Mouse (Mus musculus): ENCODE data around the gene Cnot9. TPM values are rescaled to one million over a fixed set of nuclear protein-coding genes. Genes with fewer than 3 reads are reported as not detected.

Gene Cnot9
- total and polyA plus RNA-seq, 3 experiments, result 46.1 to 84.5 (median 70.5) TPM

DNA sequence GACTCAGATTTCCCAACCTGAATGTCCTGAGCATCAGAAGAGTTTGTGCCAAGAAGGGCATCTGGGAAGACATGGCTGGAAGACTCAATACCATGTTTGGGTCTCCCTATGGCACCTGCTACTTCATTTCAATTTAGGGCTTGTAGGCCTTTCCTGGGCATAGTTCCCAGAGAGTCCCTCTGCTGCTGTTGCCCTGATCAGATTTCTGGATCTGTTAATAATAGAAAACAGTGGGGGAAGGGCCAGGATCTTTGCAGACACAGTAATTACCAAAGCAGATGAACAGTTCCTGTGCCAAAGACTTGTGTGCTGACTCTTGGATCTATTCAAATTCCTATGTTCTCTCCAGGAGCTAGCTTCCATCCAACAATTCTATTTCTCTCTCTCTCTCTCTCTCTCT is 32.8 kb downstream of the Cnot9 start:
- Histone ChIP-seq H3K4me1 (ENCODE audit: control insufficient read depth in 1 of 2, insufficient read depth in 2 of 2) (no peaks in the 10 kb centered on the region), H3K27me3 (replicated peaks) (peaks cover 8% of the 10 kb centered on the region), H3K9ac (ENCODE audit: insufficient read depth, low read depth) (no peak overlapping the region), H3K79me2 (replicated peaks; ENCODE audit: control insufficient read depth, extremely low read depth, insufficient read depth, poor library complexity, severe bottlenecking) (no peaks in the 10 kb centered on the region), H3K4me2 (ENCODE audit: insufficient read depth, low read depth, poor library complexity, severe bottlenecking) (no peak overlapping the region), H3K4me3 (replicated peaks in 1 of 3; ENCODE audit: low read depth in 2 of 3, low read length in 2 of 3, poor library complexity in 1 of 3) (no peak overlapping the region), H3K9me3 (replicated peaks; ENCODE audit: low read length) (no peaks in the 10 kb centered on the region), H3K36me3 (replicated peaks in 1 of 2; ENCODE audit: control insufficient read depth in 1 of 2, insufficient read depth in 1 of 2, low read length in 1 of 2) (no peaks in the 10 kb centered on the region), H3K27ac (ENCODE audit: insufficient read depth, low read depth) (no peak overlapping the region)
- in situ Hi-C loops (cut with MboI; ENCODE audit: low pct_ligation_motif_present, low pct_unique_long_range_greater_than_20kb, low sequenced_read_pairs) (no loop called here), dilution Hi-C loops (cut with MboI; ENCODE audit: extremely low pct_ligation_motif_present, extremely low pct_unique_long_range_greater_than_20kb, low sequenced_read_pairs) (no loop called here)
- DNase-seq (ENCODE audit: extremely low read depth), result no peak
- TF ChIP-seq MEF2A (IDR thresholded peaks at IDR 0.05; ENCODE audit: borderline replicate concordance, low read depth, low read length) (no peak), CHD1 (IDR thresholded peaks at IDR 0.05; ENCODE audit: low read depth, low read length) (no peak), ZNF384 (IDR thresholded peaks at IDR 0.05; ENCODE audit: low read depth, low read length) (no peak), ZC3H11A (IDR thresholded peaks at IDR 0.05; ENCODE audit: low read depth, low read length) (no peak), JUN (IDR thresholded peaks at IDR 0.05; ENCODE audit: insufficient read depth, low read depth, low read length) (no peak), MAZ (IDR thresholded peaks at IDR 0.05; ENCODE audit: low read depth, low read length) (no peak), SIN3A (IDR thresholded peaks at IDR 0.05; ENCODE audit: low read length) (no peak), HCFC1 (IDR thresholded peaks at IDR 0.05; ENCODE audit: low read depth, low read length) (no peak), UBTF (IDR thresholded peaks at IDR 0.05; ENCODE audit: low read depth, low read length) (no peak), MYC (IDR thresholded peaks at IDR 0.05; ENCODE audit: low read depth, low read length) (no peak), GABPA (IDR thresholded peaks at IDR 0.05; ENCODE audit: insufficient replicate concordance, low read depth, low read length) (no peak), RAD21 (IDR thresholded peaks at IDR 0.05; ENCODE audit: low read depth, low read length) (no peak)

GRCm38 (mm10) chr1:74542451-74542961 is 36.6 kb downstream of the Cnot9 start, which contains the start of gene Plcd4:
Gene Plcd4, plus strand, starts transcription at chr1:74542888.
- Histone ChIP-seq H3K27ac (ENCODE audit: insufficient read depth, low read depth) (no peak within 1 kb of the TSS), H3K27me3 (replicated peaks) (peaks cover 22% of the 10 kb centered on the region), H3K36me3 (replicated peaks in 1 of 2; ENCODE audit: control insufficient read depth in 1 of 2, insufficient read depth in 1 of 2, low read length in 1 of 2) (no peaks in the 10 kb centered on the region), H3K9ac (ENCODE audit: insufficient read depth, low read depth) (no peak within 1 kb of the TSS), H3K4me3 (replicated peaks in 1 of 3; ENCODE audit: low read depth in 2 of 3, low read length in 2 of 3, poor library complexity in 1 of 3) (no peak within 1 kb of the TSS), H3K79me2 (replicated peaks; ENCODE audit: control insufficient read depth, extremely low read depth, insufficient read depth, poor library complexity, severe bottlenecking) (no peaks in the 10 kb centered on the region), H3K9me3 (replicated peaks; ENCODE audit: low read length) (no peaks in the 10 kb centered on the region), H3K4me2 (ENCODE audit: insufficient read depth, low read depth, poor library complexity, severe bottlenecking) (no peak within 1 kb of the TSS), H3K4me1 (ENCODE audit: control insufficient read depth in 1 of 2, insufficient read depth in 2 of 2) (no peaks in the 10 kb centered on the region)
- in situ Hi-C loops (cut with MboI; ENCODE audit: low pct_ligation_motif_present, low pct_unique_long_range_greater_than_20kb, low sequenced_read_pairs) (no loop called here), dilution Hi-C loops (cut with MboI; ENCODE audit: extremely low pct_ligation_motif_present, extremely low pct_unique_long_range_greater_than_20kb, low sequenced_read_pairs) (no loop called here)
- TF ChIP-seq CTCF (conservative IDR thresholded peaks at IDR 0.05 in 1 of 2, IDR thresholded peaks at IDR 0.05 in 1 of 2; ENCODE audit: low read depth in 2 of 2, low read length in 2 of 2), result no peak
- TF ChIP-seq POLR2AphosphoS2 (IDR thresholded peaks at IDR 0.05; ENCODE audit: low read depth, low read length), result no peak
- no peak for TF ChIP-seq UBTF (IDR thresholded peaks at IDR 0.05; ENCODE audit: low read depth, low read length)
- TF ChIP-seq TCF12 (IDR thresholded peaks at IDR 0.05; ENCODE audit: low read depth, low read length), result no peak
- no peak for TF ChIP-seq MAZ (IDR thresholded peaks at IDR 0.05; ENCODE audit: low read depth, low read length)
- TF ChIP-seq MAX (IDR thresholded peaks at IDR 0.05; ENCODE audit: low read length), result no peak
- no peak for TF ChIP-seq MEF2A (IDR thresholded peaks at IDR 0.05; ENCODE audit: borderline replicate concordance, low read depth, low read length)
- TF ChIP-seq SIN3A (IDR thresholded peaks at IDR 0.05; ENCODE audit: low read length), result no peak
- no peak for TF ChIP-seq ELF1 (IDR thresholded peaks at IDR 0.05; ENCODE audit: low read depth, low read length)
- TF ChIP-seq ZC3H11A (IDR thresholded peaks at IDR 0.05; ENCODE audit: low read depth, low read length), result no peak
- no peak for TF ChIP-seq ZNF384 (IDR thresholded peaks at IDR 0.05; ENCODE audit: low read depth, low read length)
- TF ChIP-seq NELFE (IDR thresholded peaks at IDR 0.05; ENCODE audit: low read depth, low read length), result no peak
- no peak for DNase-seq (ENCODE audit: extremely low read depth)

Data from CH12.LX (cell line).